Mouse (Mus musculus): Measurements from ENCODE around the gene Erc1. TPM values are rescaled to one million over a fixed set of nuclear protein-coding genes. Genes with fewer than 3 reads are reported as not detected.
A peak's percentile ranks its signal among the peaks of the same experiment; 100 is the strongest.

Erc1 gene
- polyA plus RNA-seq, 1 experiment from 2014 or later: 2.7 TPM

DNA sequence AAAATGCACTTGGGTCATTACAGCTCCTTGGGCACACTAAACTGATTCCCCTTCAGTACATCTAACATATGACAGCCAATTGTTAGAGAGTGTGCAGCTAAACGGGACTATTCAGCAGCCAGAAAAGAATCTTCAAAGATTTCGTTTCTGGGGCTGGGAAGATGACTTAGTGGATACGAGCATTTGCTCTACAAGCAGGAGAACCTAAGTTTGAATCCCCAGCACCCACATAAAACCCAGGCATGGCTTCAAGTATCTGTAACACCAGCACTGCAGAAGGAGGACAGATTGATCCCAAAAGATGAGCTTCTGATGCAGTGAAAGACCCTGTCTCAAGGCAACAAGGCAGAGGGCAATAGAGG is 1.4 kb upstream of the Erc1 start:
- no peak overlapping the region for H3K27ac ChIP-seq (ENCODE audit: low read length)
- H3K27me3 ChIP-seq (ENCODE audit: control insufficient read depth, insufficient read depth, low read depth, low read length): no peaks in the 10 kb centered on the region
- peak overlapping the region; percentile 89 for H3K4me2 ChIP-seq (ENCODE audit: low read depth, low read length)
- no peaks in the 10 kb centered on the region for H3K9me3 ChIP-seq (replicated peaks; ENCODE audit: control insufficient read depth, low read length)
- H3K4me1 ChIP-seq (ENCODE audit: control insufficient read depth, low read depth, low read length): peaks cover 13% of the 10 kb centered on the region
- no peak overlapping the region for H3K4me3 ChIP-seq (ENCODE audit: low read depth, low read length)
- WGBS (ENCODE audit: insufficient replicate concordance): 54% methylated on average over 3 of the region's 3 CpGs
- ATAC-seq (ENCODE audit: low read depth): no peak
- no peaks in the 10 kb centered on the region for H3K36me3 ChIP-seq (ENCODE audit: control insufficient read depth, insufficient read depth)
- H3K9ac ChIP-seq (ENCODE audit: low read depth, low read length): no peak overlapping the region

DNA sequence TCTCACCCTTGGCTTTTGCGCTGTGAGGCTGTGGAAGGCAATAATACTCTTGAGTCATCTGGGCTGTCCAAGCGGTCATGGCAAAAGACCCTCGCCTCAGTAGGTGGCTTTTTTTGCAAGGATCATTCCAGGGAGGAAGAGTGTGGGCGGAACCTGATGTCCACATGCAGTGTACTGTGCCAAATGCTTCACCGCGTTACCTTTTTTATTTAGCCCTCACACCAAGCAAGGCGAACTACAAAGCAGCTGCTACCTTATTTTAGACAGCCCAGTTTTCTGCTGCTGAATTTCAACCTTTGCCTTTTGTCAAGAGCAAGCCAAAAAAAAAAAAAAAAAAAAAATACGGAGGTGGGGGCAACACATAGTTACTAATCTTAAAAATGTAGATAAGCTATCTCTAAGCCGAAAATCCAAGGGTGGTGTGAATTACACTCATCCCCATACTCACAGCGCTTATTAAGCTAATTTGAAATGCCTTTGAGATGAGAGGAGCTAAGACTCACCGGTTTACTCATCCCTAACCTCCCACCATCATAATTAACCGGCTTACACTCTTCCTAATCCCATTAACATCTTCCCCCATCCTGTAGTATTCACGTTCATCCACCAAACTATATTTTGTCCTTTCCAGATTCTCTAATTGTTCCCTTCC is 855 bp upstream of the Erc1 start:
- Histone ChIP-seq H3K4me2 (ENCODE audit: low read depth, low read length) (peak overlapping the region; percentile 89), H3K36me3 (ENCODE audit: control insufficient read depth, insufficient read depth) (no peaks in the 10 kb centered on the region), H3K27ac (ENCODE audit: low read length) (peak overlapping the region; percentile 93), H3K27me3 (ENCODE audit: control insufficient read depth, insufficient read depth, low read depth, low read length) (no peaks in the 10 kb centered on the region), H3K9ac (ENCODE audit: low read depth, low read length) (peak overlapping the region; percentile 91), H3K4me1 (ENCODE audit: control insufficient read depth, low read depth, low read length) (peaks cover 13% of the 10 kb centered on the region), H3K4me3 (ENCODE audit: low read depth, low read length) (peak overlapping the region; percentile 89), H3K9me3 (replicated peaks; ENCODE audit: control insufficient read depth, low read length) (no peaks in the 10 kb centered on the region)
- 20% methylated on average over 13 of the region's 13 CpGs for WGBS (ENCODE audit: insufficient replicate concordance)
- no peak for ATAC-seq (ENCODE audit: low read depth)

DNA sequence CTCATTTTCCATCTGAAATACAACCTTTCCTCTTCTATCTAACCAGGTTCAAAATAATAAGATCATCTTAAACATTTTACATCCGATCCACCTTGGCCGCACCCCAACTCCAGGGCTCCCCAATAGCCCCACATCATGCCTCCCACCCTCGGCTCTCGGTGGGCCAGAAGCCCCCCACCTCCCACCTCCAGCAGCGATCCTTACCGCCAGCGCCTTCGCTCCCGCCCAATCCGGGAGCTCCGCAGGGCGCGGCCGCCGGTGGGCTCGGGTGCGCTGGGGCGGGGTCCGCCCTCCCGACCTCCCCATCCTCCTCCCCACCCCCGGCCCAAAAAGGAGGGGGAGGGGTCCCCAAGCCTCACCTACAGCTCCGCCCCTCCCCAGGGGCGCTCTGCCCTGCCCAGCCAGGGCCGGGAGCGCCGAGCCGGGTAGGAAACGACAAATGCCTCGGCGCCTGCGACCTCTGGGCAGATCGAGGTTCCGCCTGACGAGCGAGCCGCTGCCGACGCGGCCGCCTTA is 391 bp downstream of the Erc1 start:
- Histone ChIP-seq H3K9me3 (replicated peaks; ENCODE audit: control insufficient read depth, low read length) (no peaks in the 10 kb centered on the region), H3K27ac (ENCODE audit: low read length) (peak overlapping the region; percentile 93), H3K4me1 (ENCODE audit: control insufficient read depth, low read depth, low read length) (peaks cover 13% of the 10 kb centered on the region), H3K4me3 (ENCODE audit: low read depth, low read length) (peak overlapping the region; percentile 89), H3K36me3 (ENCODE audit: control insufficient read depth, insufficient read depth) (no peaks in the 10 kb centered on the region), H3K4me2 (ENCODE audit: low read depth, low read length) (peak overlapping the region; percentile 89), H3K27me3 (ENCODE audit: control insufficient read depth, insufficient read depth, low read depth, low read length) (no peaks in the 10 kb centered on the region), H3K9ac (ENCODE audit: low read depth, low read length) (peak overlapping the region; percentile 91)
- under 1% methylated on average over 33 of the region's 40 CpGs for WGBS (ENCODE audit: insufficient replicate concordance)
- no peak; the same call in 1 of the 2 replicates for ATAC-seq (ENCODE audit: low read depth)

GRCm38 (mm10) chr6:119846751-119847517 is 1.0 kb downstream of the Erc1 start:
- no peak overlapping the region; the same call in 1 of the 2 replicates for H3K27ac ChIP-seq (ENCODE audit: low read length)

DNA sequence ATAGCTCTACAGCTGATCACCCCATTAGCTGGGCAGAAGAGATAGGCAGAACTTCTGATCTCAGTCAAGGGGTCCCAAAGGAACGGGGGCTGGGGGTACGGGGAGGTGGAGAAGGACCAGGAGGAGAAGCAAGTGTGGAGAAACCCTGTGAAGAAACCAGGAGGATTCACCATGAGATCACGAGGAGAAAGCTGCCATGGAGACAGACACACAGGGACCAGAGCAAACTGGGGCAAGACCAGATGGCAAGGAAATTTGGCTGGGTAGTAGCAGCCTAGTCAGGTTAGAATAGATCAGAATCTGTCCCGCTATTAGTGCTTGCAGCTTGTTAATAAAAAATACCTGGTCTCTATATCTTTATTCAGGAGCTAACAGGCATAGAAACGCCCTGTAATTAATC is 18.0 kb downstream of the Erc1 start:
- no peak overlapping the region for H3K27ac ChIP-seq (ENCODE audit: low read length)
- no peak overlapping the region for H3K9ac ChIP-seq (ENCODE audit: low read depth, low read length)
- no peak for ATAC-seq (ENCODE audit: low read depth)
- H3K4me3 ChIP-seq (ENCODE audit: low read depth, low read length): no peak overlapping the region
- no peaks in the 10 kb centered on the region for H3K36me3 ChIP-seq (ENCODE audit: control insufficient read depth, insufficient read depth)
- H3K4me2 ChIP-seq (ENCODE audit: low read depth, low read length): no peak overlapping the region
- no peaks in the 10 kb centered on the region for H3K27me3 ChIP-seq (ENCODE audit: control insufficient read depth, insufficient read depth, low read depth, low read length)
- no peaks in the 10 kb centered on the region for H3K9me3 ChIP-seq (replicated peaks; ENCODE audit: control insufficient read depth, low read length)
- 60% methylated on average over 5 of the region's 5 CpGs for WGBS (ENCODE audit: insufficient replicate concordance)
- H3K4me1 ChIP-seq (ENCODE audit: control insufficient read depth, low read depth, low read length): no peaks in the 10 kb centered on the region

More at GRCm38 (mm10) chr6:119846751-119847517, 1.0 kb downstream of the Erc1 start:
- no peaks in the 10 kb centered on the region for H3K36me3 ChIP-seq (ENCODE audit: control insufficient read depth, insufficient read depth)
- H3K4me1 ChIP-seq (ENCODE audit: control insufficient read depth, low read depth, low read length): peaks cover 13% of the 10 kb centered on the region
- ATAC-seq (ENCODE audit: low read depth): no peak
- no peaks in the 10 kb centered on the region for H3K9me3 ChIP-seq (replicated peaks; ENCODE audit: control insufficient read depth, low read length)
- peak overlapping the region; percentile 91 for H3K9ac ChIP-seq (ENCODE audit: low read depth, low read length)
- 31% methylated on average over 11 of the region's 11 CpGs for WGBS (ENCODE audit: insufficient replicate concordance)
- peak overlapping the region; percentile 89 for H3K4me3 ChIP-seq (ENCODE audit: low read depth, low read length)
- H3K4me2 ChIP-seq (ENCODE audit: low read depth, low read length): peak overlapping the region; percentile 89
- H3K27me3 ChIP-seq (ENCODE audit: control insufficient read depth, insufficient read depth, low read depth, low read length): no peaks in the 10 kb centered on the region

DNA sequence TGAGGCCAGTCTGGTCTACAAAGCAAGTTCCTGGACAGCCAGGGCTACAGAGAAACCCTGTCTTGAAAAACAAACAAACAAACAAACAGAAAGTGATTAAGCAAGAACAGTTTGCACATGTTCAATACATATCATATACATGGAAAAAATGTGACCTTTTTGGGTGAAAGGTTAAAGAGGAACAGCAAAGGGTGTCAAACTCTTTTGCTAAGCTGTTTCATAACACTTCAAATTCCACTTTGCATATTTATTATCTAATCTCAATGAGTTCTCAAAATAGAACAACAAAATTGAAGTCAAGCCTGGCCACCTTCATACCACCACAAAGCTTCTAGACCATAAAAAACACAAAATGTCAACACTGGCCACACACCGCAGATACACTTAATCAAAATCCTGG is 19.8 kb downstream of the Erc1 start:
- no peak for ATAC-seq (ENCODE audit: low read depth)
- Histone ChIP-seq H3K4me3 (ENCODE audit: low read depth, low read length) (no peak overlapping the region), H3K36me3 (ENCODE audit: control insufficient read depth, insufficient read depth) (no peaks in the 10 kb centered on the region), H3K4me2 (ENCODE audit: low read depth, low read length) (no peak overlapping the region), H3K4me1 (ENCODE audit: control insufficient read depth, low read depth, low read length) (no peaks in the 10 kb centered on the region), H3K27ac (ENCODE audit: low read length) (no peak overlapping the region), H3K27me3 (ENCODE audit: control insufficient read depth, insufficient read depth, low read depth, low read length) (no peaks in the 10 kb centered on the region), H3K9me3 (replicated peaks; ENCODE audit: control insufficient read depth, low read length) (no peaks in the 10 kb centered on the region), H3K9ac (ENCODE audit: low read depth, low read length) (no peak overlapping the region)
- WGBS (ENCODE audit: insufficient replicate concordance): 82% methylated on average over 1 of the region's 1 CpGs

GRCm38 (mm10) chr6:119826701-119827100 is 21.3 kb downstream of the Erc1 start:
- no peaks in the 10 kb centered on the region for H3K9me3 ChIP-seq (replicated peaks; ENCODE audit: control insufficient read depth, low read length)
- H3K36me3 ChIP-seq (ENCODE audit: control insufficient read depth, insufficient read depth): no peaks in the 10 kb centered on the region
- no peaks in the 10 kb centered on the region for H3K27me3 ChIP-seq (ENCODE audit: control insufficient read depth, insufficient read depth, low read depth, low read length)
- H3K9ac ChIP-seq (ENCODE audit: low read depth, low read length): no peak overlapping the region
- H3K4me1 ChIP-seq (ENCODE audit: control insufficient read depth, low read depth, low read length): no peaks in the 10 kb centered on the region
- H3K4me3 ChIP-seq (ENCODE audit: low read depth, low read length): no peak overlapping the region
- no peak overlapping the region for H3K27ac ChIP-seq (ENCODE audit: low read length)
- no peak for ATAC-seq (ENCODE audit: low read depth)
- WGBS (ENCODE audit: insufficient replicate concordance): 72% methylated on average over 4 of the region's 4 CpGs
- no peak overlapping the region for H3K4me2 ChIP-seq (ENCODE audit: low read depth, low read length)

DNA sequence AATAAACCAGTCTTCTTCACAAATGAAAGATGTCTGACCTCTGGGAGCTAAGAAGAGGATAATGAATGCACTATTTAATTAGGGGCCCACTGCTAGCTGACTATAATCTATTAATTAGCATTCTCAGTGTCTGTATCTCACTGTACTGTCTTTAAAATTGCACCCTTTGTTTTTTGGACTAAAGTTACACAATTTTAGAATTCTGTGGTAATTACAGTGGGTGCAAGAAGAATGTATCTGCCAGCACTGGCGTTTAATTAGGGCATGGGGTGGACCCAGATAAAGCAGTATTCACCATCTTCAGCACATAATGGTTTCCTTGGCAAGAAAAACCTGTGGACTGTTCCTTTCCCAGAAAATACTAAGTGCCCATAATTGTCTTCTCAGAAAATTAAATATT is 25.8 kb downstream of the Erc1 start:
- H3K4me3 ChIP-seq (ENCODE audit: low read depth, low read length): no peak overlapping the region
- H3K9ac ChIP-seq (ENCODE audit: low read depth, low read length): no peak overlapping the region
- no peaks in the 10 kb centered on the region for H3K27me3 ChIP-seq (ENCODE audit: control insufficient read depth, insufficient read depth, low read depth, low read length)
- ATAC-seq (ENCODE audit: low read depth): no peak
- H3K9me3 ChIP-seq (replicated peaks; ENCODE audit: control insufficient read depth, low read length): no peaks in the 10 kb centered on the region
- H3K4me2 ChIP-seq (ENCODE audit: low read depth, low read length): no peak overlapping the region
- no peaks in the 10 kb centered on the region for H3K36me3 ChIP-seq (ENCODE audit: control insufficient read depth, insufficient read depth)
- 67% methylated on average over 1 of the region's 1 CpGs for WGBS (ENCODE audit: insufficient replicate concordance)
- H3K27ac ChIP-seq (ENCODE audit: low read length): no peak overlapping the region
- H3K4me1 ChIP-seq (ENCODE audit: control insufficient read depth, low read depth, low read length): no peaks in the 10 kb centered on the region

GRCm38 (mm10) chr6:119821158-119821557 is 26.8 kb downstream of the Erc1 start:
- no peak overlapping the region for H3K9ac ChIP-seq (ENCODE audit: low read depth, low read length)
- ATAC-seq (ENCODE audit: low read depth): no peak
- H3K36me3 ChIP-seq (ENCODE audit: control insufficient read depth, insufficient read depth): no peaks in the 10 kb centered on the region
- WGBS (ENCODE audit: insufficient replicate concordance): 75% methylated on average over 1 of the region's 1 CpGs
- H3K27ac ChIP-seq (ENCODE audit: low read length): no peak overlapping the region
- H3K27me3 ChIP-seq (ENCODE audit: control insufficient read depth, insufficient read depth, low read depth, low read length): no peaks in the 10 kb centered on the region
- H3K4me3 ChIP-seq (ENCODE audit: low read depth, low read length): no peak overlapping the region
- H3K4me1 ChIP-seq (ENCODE audit: control insufficient read depth, low read depth, low read length): no peaks in the 10 kb centered on the region
- no peak overlapping the region for H3K4me2 ChIP-seq (ENCODE audit: low read depth, low read length)
- H3K9me3 ChIP-seq (replicated peaks; ENCODE audit: control insufficient read depth, low read length): no peaks in the 10 kb centered on the region

Data from liver, embryonic 16.5 days (tissue).